Mouse (Mus musculus): ENCODE data around the gene Zfp423. TPM values are rescaled to one million over a fixed set of nuclear protein-coding genes. Genes with fewer than 3 reads are reported as not detected.
A peak's percentile ranks its signal among the peaks of the same experiment; 100 is the strongest.

Gene Zfp423
- polyA plus RNA-seq, 1 experiment from 2014 or later: 63.0 TPM

DNA sequence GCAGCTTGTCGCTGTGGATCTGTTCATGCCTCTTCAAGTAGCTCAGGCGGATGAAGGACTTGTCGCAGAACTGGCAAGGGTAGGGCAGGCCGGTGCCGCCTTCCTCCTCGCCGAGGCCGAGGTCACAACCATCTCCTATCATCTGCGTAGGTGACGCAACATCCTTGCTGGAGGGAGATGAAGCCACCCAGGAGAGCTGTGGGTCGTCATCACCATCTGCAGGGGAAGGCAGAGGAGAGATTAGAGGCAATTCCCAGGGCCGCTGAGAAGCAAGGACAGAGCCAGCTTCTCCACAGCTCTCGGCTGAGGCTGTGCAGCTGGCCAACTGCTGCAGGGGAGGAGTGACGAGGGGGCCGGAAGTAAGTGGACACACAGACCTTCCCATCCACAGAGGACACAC, 176.2 kb downstream of the Zfp423 start:
- Histone ChIP-seq H3K27me3 (ENCODE audit: control insufficient read depth, insufficient read depth, low read length) (no peaks in the 10 kb centered on the region), H3K36me3 (ENCODE audit: control insufficient read depth, insufficient read depth, low read length) (peaks cover 42% of the 10 kb centered on the region), H3K4me3 (replicated peaks; ENCODE audit: low read depth, low read length) (no peak overlapping the region), H3K4me2 (ENCODE audit: low read length) (no peak overlapping the region), H3K4me1 (ENCODE audit: control insufficient read depth, insufficient read depth, low read length) (peaks cover 41% of the 10 kb centered on the region), H3K9me3 (ENCODE audit: control insufficient read depth, low read length) (no peaks in the 10 kb centered on the region), H3K9ac (replicated peaks; ENCODE audit: low read length) (no peak overlapping the region), H3K27ac (replicated peaks; ENCODE audit: low read depth, low read length) (peak overlapping the region; percentile 41; the same call in 1 of the 2 replicates)
- 67% methylated on average over 15 of the region's 15 CpGs for WGBS
- DNase-seq: no peak
- no peak for ATAC-seq (ENCODE audit: low FRiP score, low TSS enrichment)

DNA sequence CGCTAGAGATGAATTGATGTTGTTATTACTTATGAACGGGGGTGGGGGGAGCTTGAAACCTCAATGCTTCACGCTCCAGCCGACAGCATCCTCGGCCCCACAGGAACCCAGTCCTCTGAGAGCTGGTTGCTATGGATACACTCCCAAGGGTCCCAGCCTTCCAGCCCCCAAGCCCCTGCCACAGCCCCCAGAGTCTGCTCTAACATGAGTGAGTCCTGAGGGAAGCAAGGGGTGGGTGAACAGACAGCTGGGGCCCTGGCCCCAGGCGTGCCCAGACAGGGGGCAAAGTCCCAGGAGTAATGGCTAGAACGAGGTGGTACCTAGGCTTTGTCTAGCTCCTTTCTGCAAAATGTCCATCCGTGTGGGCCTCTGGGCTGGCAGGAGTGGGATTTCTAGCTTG, 181.8 kb downstream of the Zfp423 start:
- DNase-seq: no peak
- Histone ChIP-seq H3K9me3 (ENCODE audit: control insufficient read depth, low read length) (no peaks in the 10 kb centered on the region), H3K4me1 (ENCODE audit: control insufficient read depth, insufficient read depth, low read length) (peaks cover 13% of the 10 kb centered on the region), H3K27me3 (ENCODE audit: control insufficient read depth, insufficient read depth, low read length) (no peaks in the 10 kb centered on the region), H3K27ac (replicated peaks; ENCODE audit: low read depth, low read length) (peak overlapping the region; percentile 61), H3K4me3 (replicated peaks; ENCODE audit: low read depth, low read length) (no peak overlapping the region), H3K36me3 (ENCODE audit: control insufficient read depth, insufficient read depth, low read length) (peaks cover 42% of the 10 kb centered on the region), H3K4me2 (ENCODE audit: low read length) (no peak overlapping the region), H3K9ac (replicated peaks; ENCODE audit: low read length) (no peak overlapping the region)
- no peak for ATAC-seq (ENCODE audit: low FRiP score, low TSS enrichment)
- WGBS: 10% methylated on average over 8 of the region's 8 CpGs

DNA sequence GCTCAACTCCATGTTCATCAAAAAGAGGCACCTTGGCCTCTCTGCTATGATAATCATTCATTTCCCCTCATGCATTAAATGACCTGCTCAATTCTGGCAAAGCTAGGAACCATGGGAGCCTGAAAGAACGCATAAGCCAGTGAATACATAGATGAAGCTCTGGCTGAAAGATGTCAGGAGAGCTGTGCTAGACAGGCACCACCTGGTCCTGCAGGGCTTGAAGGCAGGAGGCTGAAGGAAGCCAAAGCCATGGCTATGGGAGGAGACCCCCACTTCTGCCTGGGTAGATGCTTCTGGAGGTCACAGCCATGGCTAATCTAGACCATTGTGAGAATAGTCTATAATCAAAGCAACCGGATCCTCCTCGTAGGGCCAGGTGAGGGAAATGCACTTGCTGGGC, 183.5 kb downstream of the Zfp423 start:
- Histone ChIP-seq H3K27ac (replicated peaks; ENCODE audit: low read depth, low read length) (no peak overlapping the region), H3K4me2 (ENCODE audit: low read length) (no peak overlapping the region), H3K9ac (replicated peaks; ENCODE audit: low read length) (no peak overlapping the region), H3K4me3 (replicated peaks; ENCODE audit: low read depth, low read length) (no peak overlapping the region), H3K36me3 (ENCODE audit: control insufficient read depth, insufficient read depth, low read length) (peaks cover 28% of the 10 kb centered on the region), H3K4me1 (ENCODE audit: control insufficient read depth, insufficient read depth, low read length) (peaks cover 13% of the 10 kb centered on the region), H3K9me3 (ENCODE audit: control insufficient read depth, low read length) (no peaks in the 10 kb centered on the region), H3K27me3 (ENCODE audit: control insufficient read depth, insufficient read depth, low read length) (no peaks in the 10 kb centered on the region)
- DNase-seq (no peak), ATAC-seq (ENCODE audit: low FRiP score, low TSS enrichment) (no peak)
- WGBS: 86% methylated on average over 3 of the region's 3 CpGs

DNA sequence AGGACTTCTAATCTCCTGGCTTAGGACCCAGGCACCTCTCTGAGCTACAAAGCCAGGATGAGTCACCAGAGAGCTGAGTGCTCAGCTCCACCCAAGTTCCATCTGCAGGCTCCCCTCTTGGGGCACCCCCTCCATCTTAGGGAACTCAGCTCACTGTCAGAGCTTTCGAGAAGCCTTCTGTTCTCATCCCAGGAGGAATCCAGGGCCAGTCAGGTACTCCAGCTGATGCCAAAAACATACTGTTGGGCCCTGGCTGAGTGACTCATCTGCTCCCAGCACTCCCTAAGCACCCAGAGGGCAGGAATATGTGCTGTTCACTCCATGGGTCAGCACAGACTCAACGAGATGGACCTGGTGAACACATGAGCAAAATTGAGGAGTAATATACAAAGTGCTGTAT, 184.4 kb downstream of the Zfp423 start:
- DNase-seq (no peak), ATAC-seq (ENCODE audit: low FRiP score, low TSS enrichment) (no peak)
- Histone ChIP-seq H3K4me2 (ENCODE audit: low read length) (no peak overlapping the region), H3K9ac (replicated peaks; ENCODE audit: low read length) (no peak overlapping the region), H3K9me3 (ENCODE audit: control insufficient read depth, low read length) (no peaks in the 10 kb centered on the region), H3K4me3 (replicated peaks; ENCODE audit: low read depth, low read length) (no peak overlapping the region), H3K36me3 (ENCODE audit: control insufficient read depth, insufficient read depth, low read length) (peaks cover 19% of the 10 kb centered on the region), H3K27me3 (ENCODE audit: control insufficient read depth, insufficient read depth, low read length) (no peaks in the 10 kb centered on the region), H3K4me1 (ENCODE audit: control insufficient read depth, insufficient read depth, low read length) (peaks cover 13% of the 10 kb centered on the region), H3K27ac (replicated peaks; ENCODE audit: low read depth, low read length) (no peak overlapping the region)
- whole genome bisulfite sequencing: 81% methylated on average over 2 of the region's 2 CpGs

DNA sequence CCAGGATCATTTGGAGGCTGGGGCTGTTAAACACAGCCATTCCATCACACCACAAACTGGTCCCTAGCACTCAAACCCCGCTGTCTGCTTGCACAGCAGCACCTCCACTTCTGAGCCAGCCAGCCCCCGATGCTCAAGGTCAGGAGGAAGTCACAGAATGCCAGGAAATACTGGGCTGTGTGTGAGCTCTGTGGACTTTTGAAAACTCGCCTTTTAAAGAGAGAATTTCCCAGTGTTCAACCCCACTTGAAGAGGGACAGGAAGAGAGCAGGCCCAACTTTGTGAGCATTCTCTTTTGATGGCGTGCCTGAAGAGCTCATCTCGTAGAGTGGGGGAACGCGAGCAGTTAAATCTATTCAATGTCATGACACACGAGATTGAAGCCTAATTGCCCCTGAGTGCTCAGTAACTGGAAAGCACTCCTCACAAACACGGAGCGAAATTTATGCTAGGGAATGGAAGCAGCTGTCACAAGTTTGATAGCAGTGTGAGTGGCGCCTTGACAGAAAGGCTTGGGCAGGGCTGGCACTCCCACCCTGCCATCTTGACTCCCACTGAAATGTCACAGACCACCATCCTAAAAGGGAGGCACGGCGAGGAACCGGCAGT, 186.4 kb downstream of the Zfp423 start:
- Histone ChIP-seq H3K9me3 (ENCODE audit: control insufficient read depth, low read length) (no peaks in the 10 kb centered on the region), H3K4me1 (ENCODE audit: control insufficient read depth, insufficient read depth, low read length) (peaks cover 13% of the 10 kb centered on the region), H3K9ac (replicated peaks; ENCODE audit: low read length) (no peak overlapping the region), H3K27me3 (ENCODE audit: control insufficient read depth, insufficient read depth, low read length) (no peaks in the 10 kb centered on the region), H3K36me3 (ENCODE audit: control insufficient read depth, insufficient read depth, low read length) (peaks cover 9% of the 10 kb centered on the region; the same call in 1 of the 2 replicates), H3K4me3 (replicated peaks; ENCODE audit: low read depth, low read length) (no peak overlapping the region), H3K27ac (replicated peaks; ENCODE audit: low read depth, low read length) (no peak overlapping the region), H3K4me2 (ENCODE audit: low read length) (no peak overlapping the region)
- 77% methylated on average over 14 of the region's 14 CpGs for WGBS
- ATAC-seq (ENCODE audit: low FRiP score, low TSS enrichment): no peak
- DNase-seq: no peak

DNA sequence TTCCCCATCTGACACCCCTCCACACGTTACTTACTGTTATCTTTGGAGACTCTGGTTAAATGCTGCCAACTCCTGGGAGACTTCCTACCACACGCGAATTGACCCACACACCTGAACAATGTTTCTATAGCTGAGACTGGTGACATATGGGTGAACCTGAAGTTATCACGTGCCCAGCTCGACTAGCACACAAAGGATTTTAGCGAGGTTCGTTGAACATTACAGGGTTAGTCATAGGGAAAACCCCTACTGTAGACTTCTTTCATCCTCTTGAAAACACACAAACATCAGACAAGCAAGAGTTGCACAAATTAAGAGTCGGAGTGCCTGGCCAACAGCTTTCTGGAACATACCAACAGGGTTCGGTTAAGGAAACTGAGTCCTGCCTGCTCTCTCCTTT, 191.5 kb downstream of the Zfp423 start:
- no peak overlapping the region for H3K4me3 ChIP-seq (replicated peaks; ENCODE audit: low read depth, low read length)
- H3K4me1 ChIP-seq (ENCODE audit: control insufficient read depth, insufficient read depth, low read length): no peaks in the 10 kb centered on the region
- 91% methylated on average over 9 of the region's 9 CpGs for WGBS
- no peaks in the 10 kb centered on the region for H3K27me3 ChIP-seq (ENCODE audit: control insufficient read depth, insufficient read depth, low read length)
- H3K9me3 ChIP-seq (ENCODE audit: control insufficient read depth, low read length): no peaks in the 10 kb centered on the region
- no peak overlapping the region for H3K27ac ChIP-seq (replicated peaks; ENCODE audit: low read depth, low read length)
- ATAC-seq (ENCODE audit: low FRiP score, low TSS enrichment) (no peak), DNase-seq (no peak)
- 0 out of 2 replicates have a peak, but pooled peaks cover 6% of the 10 kb centered on the region for H3K36me3 ChIP-seq (ENCODE audit: control insufficient read depth, insufficient read depth, low read length)
- no peak overlapping the region for H3K9ac ChIP-seq (replicated peaks; ENCODE audit: low read length)
- H3K4me2 ChIP-seq (ENCODE audit: low read length): no peak overlapping the region

DNA sequence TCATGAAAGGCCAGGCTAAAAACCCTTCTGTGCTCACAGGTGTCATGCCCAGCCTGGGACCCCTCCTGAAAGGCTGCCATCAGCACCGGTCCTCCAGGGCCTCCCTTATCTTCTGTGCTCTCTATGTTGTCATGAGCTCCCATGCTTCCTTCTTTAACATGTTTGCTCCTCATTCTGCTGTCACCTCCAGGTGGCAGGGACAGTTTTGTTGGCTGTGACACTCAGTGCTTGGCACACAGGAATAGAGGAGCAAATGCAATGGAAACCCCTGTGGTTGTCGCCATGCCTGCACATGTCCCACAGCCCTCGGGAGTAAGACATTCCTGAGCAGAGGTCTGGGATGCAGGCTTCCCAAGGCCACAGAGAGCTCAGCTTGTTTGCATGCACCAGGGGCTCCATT, 194.1 kb downstream of the Zfp423 start:
- DNase-seq (no peak), ATAC-seq (ENCODE audit: low FRiP score, low TSS enrichment) (no peak)
- no peak overlapping the region for H3K9ac ChIP-seq (replicated peaks; ENCODE audit: low read length)
- no peaks in the 10 kb centered on the region for H3K36me3 ChIP-seq (ENCODE audit: control insufficient read depth, insufficient read depth, low read length)
- H3K27ac ChIP-seq (replicated peaks; ENCODE audit: low read depth, low read length): no peak overlapping the region
- no peak overlapping the region for H3K4me3 ChIP-seq (replicated peaks; ENCODE audit: low read depth, low read length)
- 85% methylated on average over 3 of the region's 3 CpGs for WGBS
- no peaks in the 10 kb centered on the region for H3K4me1 ChIP-seq (ENCODE audit: control insufficient read depth, insufficient read depth, low read length)
- H3K4me2 ChIP-seq (ENCODE audit: low read length): no peak overlapping the region
- H3K27me3 ChIP-seq (ENCODE audit: control insufficient read depth, insufficient read depth, low read length): no peaks in the 10 kb centered on the region
- no peaks in the 10 kb centered on the region for H3K9me3 ChIP-seq (ENCODE audit: control insufficient read depth, low read length)

DNA sequence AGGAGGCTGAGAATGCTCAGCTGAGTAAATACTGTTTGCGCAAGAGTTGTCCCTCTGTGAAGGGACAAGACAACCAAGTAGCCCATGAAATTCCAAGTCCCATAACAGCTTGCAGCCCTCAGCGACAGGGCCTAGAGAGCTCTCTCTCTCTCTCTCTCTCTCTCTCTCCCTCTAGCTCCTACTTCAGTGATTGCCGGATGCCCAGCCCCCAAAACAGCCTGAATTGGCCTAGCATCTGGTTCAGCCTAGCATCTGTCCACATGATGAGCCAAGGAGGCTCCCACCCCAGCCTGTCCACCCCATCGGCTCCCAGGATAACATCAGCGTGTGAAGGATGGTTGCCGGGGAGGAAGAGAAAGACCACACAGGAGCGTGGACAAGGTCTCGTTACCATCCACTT, 200.6 kb downstream of the Zfp423 start:
- H3K9me3 ChIP-seq (ENCODE audit: control insufficient read depth, low read length): no peaks in the 10 kb centered on the region
- no peak overlapping the region for H3K4me2 ChIP-seq (ENCODE audit: low read length)
- H3K27ac ChIP-seq (replicated peaks; ENCODE audit: low read depth, low read length): no peak overlapping the region
- ATAC-seq (ENCODE audit: low FRiP score, low TSS enrichment) (no peak), DNase-seq (no peak)
- H3K4me3 ChIP-seq (replicated peaks; ENCODE audit: low read depth, low read length): no peak overlapping the region
- H3K36me3 ChIP-seq (ENCODE audit: control insufficient read depth, insufficient read depth, low read length): no peaks in the 10 kb centered on the region
- no peaks in the 10 kb centered on the region for H3K27me3 ChIP-seq (ENCODE audit: control insufficient read depth, insufficient read depth, low read length)
- H3K4me1 ChIP-seq (ENCODE audit: control insufficient read depth, insufficient read depth, low read length): peaks cover 8% of the 10 kb centered on the region; the same call in 1 of the 2 replicates
- WGBS: 54% methylated on average over 8 of the region's 8 CpGs
- peak overlapping the region; percentile 16; the same call in 1 of the 2 replicates for H3K9ac ChIP-seq (replicated peaks; ENCODE audit: low read length)

DNA sequence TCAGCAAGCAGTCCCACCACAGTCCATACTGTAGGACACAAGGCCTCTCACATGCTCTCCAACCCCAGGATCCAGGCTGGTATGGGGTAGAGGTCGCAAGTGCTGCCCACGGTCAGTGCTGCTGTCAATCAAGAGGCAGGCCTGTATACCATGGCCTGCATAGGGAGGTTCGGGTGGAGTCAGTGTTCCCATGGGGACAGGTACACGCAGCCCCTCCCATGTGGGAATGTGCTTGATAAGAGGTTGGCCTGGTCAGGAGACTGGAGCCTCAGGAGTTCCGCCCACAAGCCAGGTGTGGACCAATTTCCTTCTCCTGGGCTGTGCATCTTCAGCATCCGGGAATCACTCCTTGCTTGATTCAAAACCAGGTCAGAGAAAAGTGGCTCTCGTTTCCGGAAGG, 204.5 kb downstream of the Zfp423 start:
- Histone ChIP-seq H3K4me1 (ENCODE audit: control insufficient read depth, insufficient read depth, low read length) (peaks cover 30% of the 10 kb centered on the region), H3K27ac (replicated peaks; ENCODE audit: low read depth, low read length) (no peak overlapping the region), H3K27me3 (ENCODE audit: control insufficient read depth, insufficient read depth, low read length) (no peaks in the 10 kb centered on the region), H3K9me3 (ENCODE audit: control insufficient read depth, low read length) (no peaks in the 10 kb centered on the region), H3K36me3 (ENCODE audit: control insufficient read depth, insufficient read depth, low read length) (no peaks in the 10 kb centered on the region), H3K4me3 (replicated peaks; ENCODE audit: low read depth, low read length) (no peak overlapping the region), H3K4me2 (ENCODE audit: low read length) (no peak overlapping the region), H3K9ac (replicated peaks; ENCODE audit: low read length) (no peak overlapping the region)
- WGBS: 90% methylated on average over 8 of the region's 8 CpGs
- DNase-seq (no peak), ATAC-seq (ENCODE audit: low FRiP score, low TSS enrichment) (no peak)

All from midbrain, embryonic 14.5 days (tissue).